Mouse (Mus musculus) embryonic facial prominence, embryonic 10.5 days (tissue): ENCODE data around the gene Glcci1. TPM values are rescaled to one million over a fixed set of nuclear protein-coding genes. Genes with fewer than 3 reads are reported as not detected.
"Not testable (repeated sequence)": the region's sequence is repeated elsewhere in the genome, so short reads cannot be mapped to it uniquely, and the experiment has no call there.

Source experiments
- DNase-seq: peaks from one replicate; pipeline ENCODE4 v3.0.0-alpha.2; 2017; ENCODE audit warnings: low spot score
- H3K27ac ChIP-seq: fragments of 300-500 bp; sonication (generic); replicated peaks from 2 replicates; pipeline ENCODE4 v1.5.1; 2016; ENCODE audit warnings: mild to moderate bottlenecking
- H3K27me3 ChIP-seq: fragments of 300-500 bp; sonication (generic); replicated peaks from 2 replicates; pipeline ENCODE4 v1.6.1; 2016; ENCODE audit warnings: low read depth, mild to moderate bottlenecking; ENCODE audit not compliant: poor library complexity, severe bottlenecking
- H3K36me3 ChIP-seq: fragments of 300-500 bp; sonication (generic); replicated peaks from 2 replicates; pipeline ENCODE4 v1.6.1; 2016; ENCODE audit warnings: mild to moderate bottlenecking, moderate library complexity
- H3K4me1 ChIP-seq: fragments of 300-500 bp; sonication (generic); 2 replicates; pipeline ENCODE4 v1.6.1; 2016
- H3K4me3 ChIP-seq: fragments of 300-500 bp; sonication (generic); 2 replicates; pipeline ENCODE4 v1.5.1; 2016; ENCODE audit warnings: mild to moderate bottlenecking, moderate library complexity
- H3K9me3 ChIP-seq: fragments of 300-500 bp; sonication (generic); 2 replicates; pipeline ENCODE4 v1.6.1; 2016; ENCODE audit warnings: mild to moderate bottlenecking
- WGBS: fragments of 180-500 bp; shearing (Covaris S2); methylation state at CpG from one replicate; pipeline ENCODE4 v1.1.7; 2016; 5-methylcytosine and 5-hydroxymethylcytosine counted together
- polyA plus RNA-seq: library from polyadenylated mRNA; unstranded; fragments of >200 nt; fragmentation: Nextera tagmentation; extraction: Ambion mirVana; gene quantifications from 2 replicates; pipeline ENCODE4 v1.2.1, GENCODE M21; 2016

The Glcci1 gene
- polyA plus RNA-seq, 1 experiment from 2014 or later = 9.6 TPM

- Histone ChIP-seq H3K9me3 (no peaks in the 10 kb centered on the region), H3K4me1 (no peaks in the 10 kb centered on the region), H3K27me3 (no peaks in the 10 kb centered on the region), H3K27ac (no peak overlapping the region), H3K36me3 (no peaks in the 10 kb centered on the region), H3K4me3 (no peak overlapping the region)
- DNase-seq = no peak
- 86% methylated on average over 4 of the region's 4 CpGs for WGBS
Observed at GRCm38 (mm10) chr6:8531104-8531894, 21.9 kb downstream of the Glcci1 start.

- Histone ChIP-seq H3K27me3 (no peaks in the 10 kb centered on the region), H3K4me1 (no peaks in the 10 kb centered on the region), H3K4me3 (no peak overlapping the region), H3K9me3 (no peaks in the 10 kb centered on the region), H3K36me3 (no peaks in the 10 kb centered on the region), H3K27ac (no peak overlapping the region)
- 88% methylated on average over 2 of the region's 2 CpGs for WGBS
- DNase-seq = no peak
Observed at GRCm38 (mm10) chr6:8536944-8537343, 27.5 kb downstream of the Glcci1 start.

- H3K4me3 ChIP-seq, H3K27me3 ChIP-seq, H3K9me3 ChIP-seq, H3K36me3 ChIP-seq, DNase-seq, H3K4me1 ChIP-seq, H3K27ac ChIP-seq: not testable (repeated sequence)
- WGBS = 82% methylated on average over 4 of the region's 4 CpGs
Observed at GRCm38 (mm10) chr6:8541531-8541930, 32.1 kb downstream of the Glcci1 start.

- H3K27me3 ChIP-seq = no peaks in the 10 kb centered on the region
- H3K4me1 ChIP-seq = no peaks in the 10 kb centered on the region
- H3K9me3 ChIP-seq = no peaks in the 10 kb centered on the region
- 92% methylated on average over 5 of the region's 5 CpGs for WGBS
- peaks cover 21% of the 10 kb centered on the region for H3K36me3 ChIP-seq
- H3K27ac ChIP-seq = no peak overlapping the region
- no peak overlapping the region for H3K4me3 ChIP-seq
- DNase-seq = no peak
Observed at GRCm38 (mm10) chr6:8544822-8545221, 35.4 kb downstream of the Glcci1 start.

GRCm38 (mm10) chr6:8545780-8546179 is 36.4 kb downstream of the Glcci1 start:
- no peaks in the 10 kb centered on the region for H3K4me1 ChIP-seq
- DNase-seq = no peak
- peaks cover 26% of the 10 kb centered on the region for H3K36me3 ChIP-seq
- WGBS = 93% methylated on average over 7 of the region's 7 CpGs
- H3K27ac ChIP-seq = no peak overlapping the region
- no peaks in the 10 kb centered on the region for H3K27me3 ChIP-seq
- no peak overlapping the region for H3K4me3 ChIP-seq
- no peaks in the 10 kb centered on the region for H3K9me3 ChIP-seq

GRCm38 (mm10) chr6:8551155-8551554 is 41.8 kb downstream of the Glcci1 start:
- H3K36me3 ChIP-seq = peaks cover 23% of the 10 kb centered on the region; the same call in 1 of the 2 replicates
- no peak for DNase-seq
- no peaks in the 10 kb centered on the region for H3K27me3 ChIP-seq
- no peaks in the 10 kb centered on the region for H3K9me3 ChIP-seq
- no peak overlapping the region for H3K4me3 ChIP-seq
- 95% methylated on average over 2 of the region's 2 CpGs for WGBS
- H3K4me1 ChIP-seq = no peaks in the 10 kb centered on the region
- no peak overlapping the region for H3K27ac ChIP-seq

- Histone ChIP-seq H3K27ac (no peak overlapping the region), H3K4me3 (no peak overlapping the region), H3K9me3 (no peaks in the 10 kb centered on the region), H3K27me3 (no peaks in the 10 kb centered on the region), H3K36me3 (peaks cover 15% of the 10 kb centered on the region), H3K4me1 (no peaks in the 10 kb centered on the region)
- no peak for DNase-seq
- 93% methylated on average over 5 of the region's 5 CpGs for WGBS
Observed at GRCm38 (mm10) chr6:8556849-8557571, 47.6 kb downstream of the Glcci1 start.

GRCm38 (mm10) chr6:8560682-8561081 is 51.3 kb downstream of the Glcci1 start:
- WGBS = 97% methylated on average over 2 of the region's 2 CpGs
- Histone ChIP-seq H3K36me3 (peaks cover 19% of the 10 kb centered on the region), H3K4me3 (no peak overlapping the region), H3K27me3 (no peaks in the 10 kb centered on the region), H3K4me1 (no peaks in the 10 kb centered on the region), H3K27ac (no peak overlapping the region), H3K9me3 (no peaks in the 10 kb centered on the region)
- DNase-seq = no peak

GRCm38 (mm10) chr6:8582377-8582776 is 73.0 kb downstream of the Glcci1 start:
- DNase-seq = no peak
- H3K27ac ChIP-seq = no peak overlapping the region
- no peaks in the 10 kb centered on the region for H3K9me3 ChIP-seq
- no peak overlapping the region for H3K4me3 ChIP-seq
- peaks cover 15% of the 10 kb centered on the region; the same call in 1 of the 2 replicates for H3K36me3 ChIP-seq
- 94% methylated on average over 9 of the region's 9 CpGs for WGBS
- H3K27me3 ChIP-seq = no peaks in the 10 kb centered on the region
- no peaks in the 10 kb centered on the region for H3K4me1 ChIP-seq

GRCm38 (mm10) chr6:8583892-8584291 is 74.5 kb downstream of the Glcci1 start:
- Histone ChIP-seq H3K4me3 (no peak overlapping the region), H3K36me3 (peaks cover 15% of the 10 kb centered on the region; the same call in 1 of the 2 replicates), H3K9me3 (no peaks in the 10 kb centered on the region), H3K4me1 (no peaks in the 10 kb centered on the region), H3K27ac (no peak overlapping the region), H3K27me3 (no peaks in the 10 kb centered on the region)
- WGBS = 92% methylated on average over 3 of the region's 3 CpGs
- DNase-seq = no peak

- Histone ChIP-seq H3K4me3 (no peak overlapping the region), H3K4me1 (no peaks in the 10 kb centered on the region), H3K36me3 (peaks cover 18% of the 10 kb centered on the region; the same call in 1 of the 2 replicates), H3K9me3 (no peaks in the 10 kb centered on the region), H3K27me3 (no peaks in the 10 kb centered on the region), H3K27ac (no peak overlapping the region)
- DNase-seq = no peak
- 90% methylated on average over 9 of the region's 9 CpGs for WGBS
Observed at GRCm38 (mm10) chr6:8591665-8592064, 82.3 kb downstream of the Glcci1 start.

GRCm38 (mm10) chr6:8617369-8617768 is 108.0 kb downstream of the Glcci1 start:
- 74% methylated on average over 2 of the region's 2 CpGs for WGBS
- H3K36me3 ChIP-seq = no peaks in the 10 kb centered on the region

More at GRCm38 (mm10) chr6:8617369-8617768, 108.0 kb downstream of the Glcci1 start:
- Histone ChIP-seq H3K4me1 (no peaks in the 10 kb centered on the region), H3K27ac (no peak overlapping the region), H3K4me3 (no peak overlapping the region), H3K27me3 (no peaks in the 10 kb centered on the region), H3K9me3 (no peaks in the 10 kb centered on the region)
- no peak for DNase-seq
